28 mouse cellular contexts compared by ENCODE assay signal in genomic region chr6:14824777-14825176, GRCm38 (mm10).
"Had no signal": no experiment of that assay in that cellular context is flagged by ENCODE, and none has a peak within 500 bp of the region (broad histone marks: within the 10 kb centered on the region; RNA-seq: fewer than 3 reads in every experiment).

No protein-coding gene starts in this region.

- H3K9ac ChIP-seq: heart, embryonic 12.5 days; hindbrain, embryonic 12.5 days; hindbrain, embryonic 14.5 days; intestine, embryonic 15.5 days; limb, embryonic 12.5 days; liver, embryonic 13.5 days; liver, embryonic 15.5 days; liver, postnatal 0 days had no signal

- DNase-seq: gastrocnemius, postnatal 10 days; gastrocnemius, postnatal 25 days; heart, adult 18-20 months; heart, postnatal 10 days; heart, postnatal 4 days; kidney, adult 18-20 months; kidney, adult 8-10 months; kidney, postnatal 10 days; kidney, postnatal 25 days; kidney, postnatal 4 days; liver; liver, embryonic 13.5 days; liver, postnatal 0 days had no signal

- H3K4me2 ChIP-seq: heart, embryonic 12.5 days; hindbrain, embryonic 12.5 days; hindbrain, embryonic 14.5 days; intestine, embryonic 15.5 days; limb, embryonic 12.5 days; liver, embryonic 11.5 days; liver, embryonic 13.5 days; liver, embryonic 15.5 days had no signal

- H3K4me3 ChIP-seq: heart, embryonic 10.5 days; heart, embryonic 12.5 days; hindbrain, embryonic 10.5 days; hindbrain, embryonic 12.5 days; intestine, embryonic 15.5 days; layer of hippocampus, adult 2 months; left cerebral cortex, adult 2 months; limb, embryonic 10.5 days; limb, embryonic 12.5 days; liver, embryonic 13.5 days; liver, embryonic 15.5 days had no signal

- ATAC-seq: hindbrain, embryonic 16.5 days; inflammation-experienced regulatory T-cells, adult 6 months; intestine, embryonic 15.5 days; intestine, postnatal 0 days; liver, postnatal 0 days had no signal

- H3K27me3 ChIP-seq: heart, embryonic 12.5 days; hindbrain, embryonic 12.5 days; intestine, embryonic 15.5 days; limb, embryonic 12.5 days; liver, embryonic 13.5 days; liver, embryonic 15.5 days had no signal

- H3K9me3 ChIP-seq: heart, embryonic 10.5 days; heart, embryonic 12.5 days; hindbrain, embryonic 10.5 days; hindbrain, embryonic 12.5 days; intestine, embryonic 15.5 days; limb, embryonic 10.5 days; limb, embryonic 12.5 days; liver, embryonic 13.5 days; liver, embryonic 15.5 days had no signal

- H3K27ac ChIP-seq: heart, embryonic 10.5 days; hindbrain, embryonic 10.5 days; hindbrain, embryonic 12.5 days; hindbrain, embryonic 14.5 days; intestine, embryonic 15.5 days; layer of hippocampus, adult 2 months; left cerebral cortex, adult 2 months; limb, embryonic 10.5 days; limb, embryonic 12.5 days; liver, embryonic 13.5 days; liver, embryonic 15.5 days had no signal

- H3K4me1 ChIP-seq: heart, embryonic 10.5 days; heart, embryonic 12.5 days; hindbrain, embryonic 10.5 days; hindbrain, embryonic 12.5 days; intestine, embryonic 15.5 days; limb, embryonic 10.5 days; limb, embryonic 12.5 days; liver, embryonic 13.5 days; liver, embryonic 15.5 days had no signal

- H3K36me3 ChIP-seq: heart, embryonic 10.5 days; heart, embryonic 12.5 days; hindbrain, embryonic 10.5 days; hindbrain, embryonic 12.5 days; intestine, embryonic 15.5 days; limb, embryonic 10.5 days; limb, embryonic 12.5 days; liver, embryonic 13.5 days; liver, embryonic 15.5 days had no signal
